Mouse (Mus musculus) midbrain, postnatal 0 days (tissue): ENCODE measurements at regions not wholly inside any gene's neighbourhood (a gene's known extent, or its start where the extent isn't known, plus 50 kb on each side); places are given as distances from the start of the nearest gene placed in this dataset.
A peak's percentile ranks its signal among the peaks of the same experiment; 100 is the strongest.

Experiments used
- ATAC-seq: fragments of 200-750 bp; cut with Nextera tagmentation; 2 replicates; pipeline ENCODE4 v1.8.0; 2017; ENCODE audit warnings: moderate number of reproducible peaks, mild to moderate bottlenecking, moderate TSS enrichment, moderate library complexity; ENCODE audit not compliant: low FRiP score
- DNase-seq: peaks from one replicate; pipeline ENCODE4 v3.0.0-alpha.2; 2015; ENCODE audit warnings: low spot score
- H3K27ac ChIP-seq: fragments of 300-500 bp; sonication (generic); 2 replicates; pipeline ENCODE4 v1.5.1; 2014; ENCODE audit warnings: low read depth, mild to moderate bottlenecking, low read length, mixed read lengths
- H3K27me3 ChIP-seq: fragments of 300-500 bp; sonication (generic); 2 replicates; pipeline ENCODE4 v1.6.1; 2014; ENCODE audit warnings: low read length, control low read depth, mixed read lengths; ENCODE audit not compliant: insufficient read depth
- H3K36me3 ChIP-seq: fragments of 300-500 bp; sonication (generic); 2 replicates; pipeline ENCODE4 v1.6.1; 2014; ENCODE audit warnings: low read length, control low read depth, mixed read lengths; ENCODE audit not compliant: insufficient read depth
- H3K4me1 ChIP-seq: fragments of 300-500 bp; sonication (generic); 2 replicates; pipeline ENCODE4 v1.6.1; 2014; ENCODE audit warnings: mild to moderate bottlenecking, control low read depth, antibody characterized with exemption, low read length, mixed read lengths; ENCODE audit not compliant: insufficient read depth
- H3K4me2 ChIP-seq: fragments of 300-500 bp; sonication (generic); 2 replicates; pipeline ENCODE4 v1.6.1; 2014; ENCODE audit warnings: low read depth, mild to moderate bottlenecking, low read length, mixed read lengths; ENCODE audit not compliant: poor library complexity, severe bottlenecking
- H3K4me3 ChIP-seq: fragments of 300-500 bp; sonication (generic); 2 replicates; pipeline ENCODE4 v1.5.1; 2014; ENCODE audit warnings: low read depth, mild to moderate bottlenecking, low read length, moderate library complexity
- H3K9ac ChIP-seq: fragments of 300-500 bp; sonication (generic); replicated peaks from 2 replicates; pipeline ENCODE4 v1.6.1; 2014; ENCODE audit warnings: mild to moderate bottlenecking, low read length, moderate library complexity, mixed read lengths; ENCODE audit not compliant: poor library complexity, severe bottlenecking
- H3K9me3 ChIP-seq: fragments of 300-500 bp; sonication (generic); 2 replicates; pipeline ENCODE4 v1.6.1; 2016; ENCODE audit warnings: low read length, control low read depth
- CTCF ChIP-seq: IDR thresholded peaks from 2 replicates; pipeline ENCODE4 v1.5.1; 2016; ENCODE audit warnings: antibody characterized with exemption, mild to moderate bottlenecking
- WGBS: fragments of 180-500 bp; shearing (Covaris S2); extraction: QIAGEN DNeasy Blood & Tissue Kit; methylation state at CpG from one replicate; pipeline ENCODE4 v1.1.7; 2014; 5-methylcytosine and 5-hydroxymethylcytosine counted together

- no peak for ATAC-seq
- peak; percentile 27 for DNase-seq
- WGBS = 38% methylated on average over 2 of the region's 2 CpGs
- Histone ChIP-seq H3K27me3 (no peaks in the 10 kb centered on the region), H3K27ac (no peak overlapping the region), H3K4me2 (no peak overlapping the region), H3K9ac (no peak overlapping the region), H3K36me3 (no peaks in the 10 kb centered on the region), H3K4me3 (no peak overlapping the region), H3K4me1 (no peaks in the 10 kb centered on the region), H3K9me3 (no peaks in the 10 kb centered on the region)
- TF ChIP-seq CTCF = no peak
Observed at GRCm38 (mm10) chr6:102913776-102914175, 340.9 kb upstream of the Cntn3 start.

DNA sequence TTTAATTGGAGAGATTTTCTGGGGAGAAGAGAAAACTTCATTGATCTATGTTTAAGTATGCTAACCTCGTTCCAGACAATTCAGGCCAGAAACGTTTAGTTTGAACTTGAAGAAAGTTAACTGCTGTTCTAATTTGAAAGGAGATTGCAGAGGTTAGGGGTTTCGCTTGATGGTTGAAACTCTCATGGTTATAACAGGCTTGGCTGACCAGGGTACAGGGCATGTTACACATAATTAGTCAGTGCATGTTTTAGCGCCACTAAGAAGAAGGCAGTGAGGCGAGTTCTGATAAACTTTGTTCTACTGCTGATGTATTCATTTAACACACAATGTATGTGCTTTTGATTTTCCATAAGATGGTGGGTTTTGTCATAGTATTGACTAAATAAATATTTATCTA is 331.1 kb upstream of the Cntn3 start:
- Histone ChIP-seq H3K9ac (no peak overlapping the region), H3K9me3 (no peaks in the 10 kb centered on the region), H3K4me1 (no peaks in the 10 kb centered on the region), H3K4me3 (no peak overlapping the region), H3K4me2 (no peak overlapping the region), H3K27me3 (no peaks in the 10 kb centered on the region), H3K27ac (no peak overlapping the region), H3K36me3 (no peaks in the 10 kb centered on the region)
- DNase-seq (no peak), ATAC-seq (no peak)
- 30% methylated on average over 5 of the region's 5 CpGs for WGBS
- TF ChIP-seq CTCF = no peak

DNA sequence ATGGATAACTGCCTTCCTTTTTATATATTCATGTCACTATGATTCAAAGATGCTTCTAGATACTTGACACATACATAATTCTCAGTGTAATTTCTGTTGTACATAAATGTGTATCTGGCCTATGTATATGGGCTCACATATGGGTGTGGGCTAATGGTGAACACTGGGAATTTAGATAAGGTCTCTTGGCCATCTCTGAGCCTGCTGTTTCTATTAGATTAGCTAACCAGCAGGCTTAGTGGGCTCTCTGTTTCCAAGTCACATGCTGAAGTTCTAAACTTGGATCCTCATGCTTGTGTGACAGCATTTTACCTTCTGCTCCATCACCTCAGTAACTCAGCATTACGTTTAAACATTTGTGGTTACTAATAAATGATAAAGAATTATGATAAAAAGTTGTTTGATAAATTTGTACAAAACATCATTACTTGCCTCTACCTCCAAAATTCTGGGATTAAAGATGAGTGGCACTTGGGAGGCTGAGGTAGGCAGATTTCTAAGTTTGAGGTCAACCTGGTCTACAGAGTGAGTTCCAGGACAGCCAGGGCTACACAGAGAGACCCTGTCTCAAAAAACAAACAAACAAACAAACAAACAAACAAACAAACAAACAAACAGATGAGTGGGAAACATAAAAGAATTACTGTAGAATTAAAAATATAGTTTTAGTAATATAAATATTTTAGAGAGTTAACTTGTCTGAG is 327.7 kb upstream of the Cntn3 start:
- H3K9me3 ChIP-seq = no peaks in the 10 kb centered on the region
- no peak for TF ChIP-seq CTCF
- WGBS = 51% methylated on average over 1 of the region's 1 CpGs

DNA sequence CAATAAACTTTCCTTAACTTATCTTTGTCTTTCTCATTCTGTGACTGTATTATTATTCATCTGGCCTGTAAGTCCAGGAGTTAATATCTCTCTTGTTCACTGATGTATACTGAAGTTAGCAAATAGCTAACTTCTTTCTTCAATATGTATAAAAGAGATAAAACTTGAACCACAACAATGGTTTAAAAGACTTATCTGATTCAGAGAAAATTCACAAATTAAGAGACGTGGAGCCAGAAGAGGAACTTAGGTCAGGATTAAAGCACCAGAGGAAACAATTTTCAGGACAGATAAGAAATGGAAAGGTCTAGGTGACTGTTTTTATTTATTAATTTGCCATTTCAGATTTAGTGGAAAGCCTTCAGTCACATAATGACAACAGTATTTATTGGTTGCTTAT is 295.5 kb upstream of the Cntn3 start:
- Histone ChIP-seq H3K4me3 (no peak overlapping the region), H3K9me3 (no peaks in the 10 kb centered on the region), H3K27ac (no peak overlapping the region), H3K4me1 (no peaks in the 10 kb centered on the region), H3K27me3 (no peaks in the 10 kb centered on the region), H3K4me2 (no peak overlapping the region), H3K36me3 (no peaks in the 10 kb centered on the region), H3K9ac (no peak overlapping the region)
- 76% methylated on average over 1 of the region's 1 CpGs for WGBS
- DNase-seq = no peak
- ATAC-seq = no peak
- no peak for TF ChIP-seq CTCF

More for the DNA sequence above, 327.7 kb upstream of the Cntn3 start:
- H3K4me3 ChIP-seq = no peak overlapping the region
- no peak overlapping the region for H3K9ac ChIP-seq
- H3K4me2 ChIP-seq = no peak overlapping the region
- no peaks in the 10 kb centered on the region for H3K4me1 ChIP-seq
- DNase-seq = no peak
- H3K27me3 ChIP-seq = no peaks in the 10 kb centered on the region
- H3K36me3 ChIP-seq = no peaks in the 10 kb centered on the region
- no peak overlapping the region for H3K27ac ChIP-seq
- ATAC-seq = no peak

DNA sequence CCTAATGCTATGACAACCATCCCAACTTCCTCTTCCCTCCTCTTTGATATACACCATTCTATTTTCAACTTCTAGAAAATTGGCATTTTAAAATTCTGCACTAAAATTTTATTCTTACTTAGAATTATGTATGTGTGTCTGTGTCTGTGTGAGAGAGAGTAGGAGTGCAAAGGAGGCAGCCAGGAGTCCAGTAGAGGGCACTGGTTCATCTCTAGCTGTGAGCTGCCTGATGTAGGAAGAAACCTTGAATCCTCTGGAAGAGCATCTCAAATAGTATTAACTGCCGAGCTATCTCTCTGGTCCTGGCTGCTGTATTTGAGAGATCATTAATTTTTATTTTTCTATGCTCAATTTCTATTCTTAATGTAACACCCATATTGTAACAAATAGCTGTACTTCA is 271.6 kb upstream of the Cntn3 start:
- DNase-seq (peak; percentile 24), ATAC-seq (no peak)
- WGBS = 29% methylated on average over 1 of the region's 1 CpGs
- no peaks in the 10 kb centered on the region for H3K27me3 ChIP-seq
- no peaks in the 10 kb centered on the region for H3K36me3 ChIP-seq
- H3K4me2 ChIP-seq = no peak overlapping the region
- no peaks in the 10 kb centered on the region for H3K4me1 ChIP-seq
- peak; percentile 56 for TF ChIP-seq CTCF
- no peak overlapping the region for H3K9ac ChIP-seq
- no peaks in the 10 kb centered on the region for H3K9me3 ChIP-seq
- no peak overlapping the region for H3K4me3 ChIP-seq
- H3K27ac ChIP-seq = no peak overlapping the region

DNA sequence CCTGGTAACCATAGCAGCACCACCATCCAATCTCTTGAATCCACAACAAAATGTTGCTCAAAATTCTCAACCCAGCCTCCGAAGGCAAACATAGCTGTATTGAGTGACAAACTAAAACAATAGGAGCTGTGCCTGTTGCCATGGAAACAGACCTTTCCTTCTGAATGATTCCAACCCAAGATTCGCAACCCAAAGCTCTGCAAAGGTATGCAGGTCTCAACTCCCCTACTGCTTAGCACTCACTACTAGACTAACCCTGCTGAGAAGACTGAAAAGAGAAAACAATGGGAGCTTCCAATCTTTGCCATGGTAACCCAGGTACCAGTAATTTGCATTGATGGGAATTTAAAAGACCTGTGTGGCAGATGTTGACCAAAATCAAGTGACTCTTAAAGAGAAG is 260.2 kb upstream of the Cntn3 start:
- no peak overlapping the region for H3K9ac ChIP-seq
- TF ChIP-seq CTCF = no peak
- no peaks in the 10 kb centered on the region for H3K9me3 ChIP-seq
- no peaks in the 10 kb centered on the region for H3K4me1 ChIP-seq
- no peak overlapping the region for H3K4me3 ChIP-seq
- no peaks in the 10 kb centered on the region for H3K36me3 ChIP-seq
- H3K4me2 ChIP-seq = no peak overlapping the region
- H3K27me3 ChIP-seq = no peaks in the 10 kb centered on the region
- ATAC-seq (0 out of 2 replicates have a peak, but pooled peaks have one; percentile 27), DNase-seq (peak; percentile 67)
- H3K27ac ChIP-seq = no peak overlapping the region
- WGBS = 10% methylated on average over 2 of the region's 2 CpGs
